Mouse (Mus musculus): ENCODE results near the gene Eif4a1. TPM values are rescaled to one million over a fixed set of nuclear protein-coding genes. Genes with fewer than 3 reads are reported as not detected.

The Eif4a1 gene
- polyA plus RNA-seq (2011; ENCODE audit: insufficient read length, low read depth, missing spikeins), result 717 and 781 TPM in 2 replicates

GRCm38 (mm10) chr11:69672211-69672706 is at the start of gene Eif4a1:
Eif4a1 (minus strand) TSS chr11:69672423.
- H3K4me1 ChIP-seq (ENCODE audit: control insufficient read depth, insufficient read depth, low read length), result no peaks in the 10 kb centered on the region

DNA sequence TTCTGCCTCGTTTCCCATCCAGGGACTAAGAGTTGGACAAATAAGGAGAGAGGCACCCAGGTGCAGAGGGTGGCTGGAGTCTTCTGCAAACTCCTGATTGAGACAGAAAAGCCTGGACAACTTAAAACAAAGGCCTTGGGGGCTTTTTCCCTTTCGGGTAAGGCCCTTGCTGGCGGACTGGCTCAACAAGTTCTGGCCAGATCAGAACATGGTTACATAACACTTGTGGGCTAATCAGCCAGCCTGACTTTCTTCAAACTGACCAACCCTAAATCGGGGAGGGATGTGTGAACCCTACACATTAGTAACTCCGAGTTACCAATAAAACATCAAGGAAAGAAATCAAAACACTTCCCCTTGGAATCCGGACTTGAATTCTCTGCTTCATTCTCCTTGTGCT is 48.6 kb upstream of the Eif4a1 start:
- peaks cover 3% of the 10 kb centered on the region; the same call in 1 of the 2 replicates for H3K4me1 ChIP-seq (ENCODE audit: control insufficient read depth, insufficient read depth, low read length)
- TF ChIP-seq CTCF (IDR thresholded peaks at IDR 0.05; ENCODE audit: borderline replicate concordance, insufficient read depth, low read length), result no peak
- no peak for TF ChIP-seq POLR2A (IDR thresholded peaks at IDR 0.05; ENCODE audit: low read depth, low read length)
- no peak overlapping the region for H3K4me3 ChIP-seq (ENCODE audit: insufficient read depth, low read length)
- H3K27ac ChIP-seq (ENCODE audit: insufficient read depth, low read length), result no peak overlapping the region

More at GRCm38 (mm10) chr11:69672211-69672706, at the start of gene Eif4a1:
- Histone ChIP-seq H3K27ac (ENCODE audit: insufficient read depth, low read length) (peak within 1 kb of the TSS; percentile 86), H3K4me3 (ENCODE audit: insufficient read depth, low read length) (peak within 1 kb of the TSS; percentile 100)
- TF ChIP-seq POLR2A (IDR thresholded peaks at IDR 0.05; ENCODE audit: low read depth, low read length) (peak; percentile 99), CTCF (IDR thresholded peaks at IDR 0.05; ENCODE audit: borderline replicate concordance, insufficient read depth, low read length) (no peak)

- H3K4me3 ChIP-seq (ENCODE audit: insufficient read depth, low read length), result no peak overlapping the region
- peaks cover 3% of the 10 kb centered on the region; the same call in 1 of the 2 replicates for H3K4me1 ChIP-seq (ENCODE audit: control insufficient read depth, insufficient read depth, low read length)
- H3K27ac ChIP-seq (ENCODE audit: insufficient read depth, low read length), result no peak overlapping the region
- TF ChIP-seq CTCF (IDR thresholded peaks at IDR 0.05; ENCODE audit: borderline replicate concordance, insufficient read depth, low read length) (no peak), POLR2A (IDR thresholded peaks at IDR 0.05; ENCODE audit: low read depth, low read length) (no peak)
Measured at GRCm38 (mm10) chr11:69719423-69719822, 47.2 kb upstream of the Eif4a1 start.

DNA sequence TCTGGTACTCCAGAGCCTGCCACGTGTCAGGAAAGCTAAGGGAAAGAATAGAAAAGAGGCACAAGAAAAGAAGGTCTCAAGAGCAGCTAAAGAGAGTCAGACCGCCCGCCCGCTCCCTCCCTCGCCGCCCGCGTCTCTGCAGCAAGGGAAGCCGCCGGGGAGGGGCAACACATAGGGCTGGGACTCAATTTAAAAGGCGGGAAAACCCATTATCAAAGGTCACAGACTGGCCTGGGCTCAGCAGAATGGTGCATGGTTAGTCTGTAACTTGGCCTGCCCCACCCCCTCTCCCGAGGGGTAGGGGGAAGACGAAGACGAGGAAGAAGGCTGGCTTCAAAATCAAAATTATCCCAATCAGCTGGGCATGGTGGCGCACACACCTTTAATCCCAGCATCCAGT is 46.4 kb upstream of the Eif4a1 start:
- no peak overlapping the region for H3K4me3 ChIP-seq (ENCODE audit: insufficient read depth, low read length)
- H3K4me1 ChIP-seq (ENCODE audit: control insufficient read depth, insufficient read depth, low read length), result peaks cover 3% of the 10 kb centered on the region; the same call in 1 of the 2 replicates
- no peak for TF ChIP-seq CTCF (IDR thresholded peaks at IDR 0.05; ENCODE audit: borderline replicate concordance, insufficient read depth, low read length)
- TF ChIP-seq POLR2A (IDR thresholded peaks at IDR 0.05; ENCODE audit: low read depth, low read length), result no peak
- H3K27ac ChIP-seq (ENCODE audit: insufficient read depth, low read length), result no peak overlapping the region

DNA sequence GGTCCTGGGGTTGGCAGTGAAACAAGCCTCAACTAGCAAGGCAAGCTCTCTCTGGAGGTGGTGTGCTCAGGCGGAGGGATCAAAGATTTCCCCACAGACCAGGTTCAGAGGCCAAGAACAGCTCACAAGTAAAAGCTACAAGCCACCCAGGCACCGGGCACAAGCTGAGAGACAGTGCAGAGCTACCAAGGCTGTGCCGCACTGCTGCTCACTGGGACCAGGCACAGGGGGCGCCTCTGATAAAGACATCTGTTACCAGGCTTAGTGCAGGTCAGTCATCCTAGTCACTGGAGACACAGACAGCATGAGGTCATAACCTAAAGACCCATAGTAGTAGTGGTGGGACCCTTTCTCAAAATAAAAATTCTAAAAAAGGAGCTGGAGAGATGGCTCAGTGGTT is 44.7 kb upstream of the Eif4a1 start:
- peaks cover 3% of the 10 kb centered on the region; the same call in 1 of the 2 replicates for H3K4me1 ChIP-seq (ENCODE audit: control insufficient read depth, insufficient read depth, low read length)
- TF ChIP-seq POLR2A (IDR thresholded peaks at IDR 0.05; ENCODE audit: low read depth, low read length), result no peak
- no peak for TF ChIP-seq CTCF (IDR thresholded peaks at IDR 0.05; ENCODE audit: borderline replicate concordance, insufficient read depth, low read length)
- no peak overlapping the region for H3K27ac ChIP-seq (ENCODE audit: insufficient read depth, low read length)
- H3K4me3 ChIP-seq (ENCODE audit: insufficient read depth, low read length), result no peak overlapping the region

GRCm38 (mm10) chr11:69715929-69716328 is 43.7 kb upstream of the Eif4a1 start:
- no peak overlapping the region for H3K4me3 ChIP-seq (ENCODE audit: insufficient read depth, low read length)
- peaks cover 3% of the 10 kb centered on the region; the same call in 1 of the 2 replicates for H3K4me1 ChIP-seq (ENCODE audit: control insufficient read depth, insufficient read depth, low read length)
- TF ChIP-seq POLR2A (IDR thresholded peaks at IDR 0.05; ENCODE audit: low read depth, low read length) (no peak), CTCF (IDR thresholded peaks at IDR 0.05; ENCODE audit: borderline replicate concordance, insufficient read depth, low read length) (no peak)
- peak overlapping the region; percentile 82 for H3K27ac ChIP-seq (ENCODE audit: insufficient read depth, low read length)

DNA sequence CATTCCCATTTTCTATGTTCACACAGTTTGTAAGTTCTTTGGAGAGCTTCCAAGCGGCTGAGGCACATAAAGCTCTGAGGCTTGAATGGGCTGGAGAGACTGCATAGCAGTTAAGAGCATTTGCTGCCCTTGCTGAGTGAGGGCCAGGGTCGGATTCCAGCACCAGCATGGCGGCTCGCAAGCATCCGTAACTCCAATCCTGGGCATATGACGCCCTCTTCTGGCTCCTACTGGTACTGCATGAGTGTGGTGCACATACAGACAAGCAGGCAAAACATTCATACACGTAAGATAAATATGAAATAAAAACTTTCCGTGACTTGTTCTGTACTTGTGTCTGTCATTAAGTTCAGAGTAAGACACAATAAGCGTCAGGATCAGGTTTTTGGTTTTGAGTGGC is 43.3 kb upstream of the Eif4a1 start:
- H3K4me3 ChIP-seq (ENCODE audit: insufficient read depth, low read length), result no peak overlapping the region
- H3K4me1 ChIP-seq (ENCODE audit: control insufficient read depth, insufficient read depth, low read length), result peaks cover 3% of the 10 kb centered on the region; the same call in 1 of the 2 replicates
- no peak for TF ChIP-seq POLR2A (IDR thresholded peaks at IDR 0.05; ENCODE audit: low read depth, low read length)
- TF ChIP-seq CTCF (IDR thresholded peaks at IDR 0.05; ENCODE audit: borderline replicate concordance, insufficient read depth, low read length), result peak; percentile 43; the same call in 1 of the 2 replicates
- peak overlapping the region; percentile 82 for H3K27ac ChIP-seq (ENCODE audit: insufficient read depth, low read length)

- peaks cover 3% of the 10 kb centered on the region; the same call in 1 of the 2 replicates for H3K4me1 ChIP-seq (ENCODE audit: control insufficient read depth, insufficient read depth, low read length)
- H3K27ac ChIP-seq (ENCODE audit: insufficient read depth, low read length), result no peak overlapping the region
- TF ChIP-seq POLR2A (IDR thresholded peaks at IDR 0.05; ENCODE audit: low read depth, low read length), result no peak
- no peak for TF ChIP-seq CTCF (IDR thresholded peaks at IDR 0.05; ENCODE audit: borderline replicate concordance, insufficient read depth, low read length)
- H3K4me3 ChIP-seq (ENCODE audit: insufficient read depth, low read length), result no peak overlapping the region
Measured at GRCm38 (mm10) chr11:69714636-69715329, 42.6 kb upstream of the Eif4a1 start.

DNA sequence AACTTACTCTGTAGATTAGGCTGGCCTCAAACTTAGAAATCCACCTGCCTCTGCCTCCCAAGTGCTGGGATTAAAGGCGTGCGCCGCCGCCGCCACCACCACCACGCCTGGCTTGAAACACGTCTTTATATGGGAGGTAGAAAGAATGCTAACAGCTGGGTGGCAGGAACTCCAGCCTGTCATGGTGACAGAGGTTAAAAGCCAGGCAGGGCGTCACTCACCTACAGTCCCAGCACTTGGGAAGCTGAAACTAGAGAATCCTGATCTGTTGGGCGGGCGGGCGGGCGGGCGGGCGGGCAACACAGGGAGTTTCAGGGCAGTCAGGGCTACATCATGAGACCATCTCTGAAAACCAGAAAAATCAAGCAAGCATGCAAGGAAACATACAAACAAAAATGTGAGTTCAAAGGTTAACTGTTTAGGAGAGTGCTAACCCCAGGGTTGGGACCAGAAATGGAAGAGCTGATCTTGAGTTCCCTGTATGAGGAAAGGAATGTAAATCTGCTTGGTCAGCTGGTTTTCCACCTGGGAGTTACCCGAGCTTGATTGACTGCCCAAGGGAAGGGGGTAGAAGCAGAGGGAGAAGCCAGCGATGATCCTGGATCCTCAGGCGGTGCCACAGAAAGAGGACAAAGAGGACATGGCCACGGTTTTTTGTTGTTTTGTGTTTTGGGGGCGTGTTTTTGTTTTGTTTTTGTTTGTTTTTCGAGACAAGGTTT is 40.9 kb upstream of the Eif4a1 start:
- H3K27ac ChIP-seq (ENCODE audit: insufficient read depth, low read length), result no peak overlapping the region

More for the DNA sequence above, 40.9 kb upstream of the Eif4a1 start:
- no peak overlapping the region for H3K4me3 ChIP-seq (ENCODE audit: insufficient read depth, low read length)
- TF ChIP-seq CTCF (IDR thresholded peaks at IDR 0.05; ENCODE audit: borderline replicate concordance, insufficient read depth, low read length) (no peak), POLR2A (IDR thresholded peaks at IDR 0.05; ENCODE audit: low read depth, low read length) (no peak)
- peaks cover 3% of the 10 kb centered on the region; the same call in 1 of the 2 replicates for H3K4me1 ChIP-seq (ENCODE audit: control insufficient read depth, insufficient read depth, low read length)

All from embryonic fibroblast, embryonic 13.5 days (primary cell).